Mouse (Mus musculus): Measurements from ENCODE around the gene Eif2s3x.

DNA sequence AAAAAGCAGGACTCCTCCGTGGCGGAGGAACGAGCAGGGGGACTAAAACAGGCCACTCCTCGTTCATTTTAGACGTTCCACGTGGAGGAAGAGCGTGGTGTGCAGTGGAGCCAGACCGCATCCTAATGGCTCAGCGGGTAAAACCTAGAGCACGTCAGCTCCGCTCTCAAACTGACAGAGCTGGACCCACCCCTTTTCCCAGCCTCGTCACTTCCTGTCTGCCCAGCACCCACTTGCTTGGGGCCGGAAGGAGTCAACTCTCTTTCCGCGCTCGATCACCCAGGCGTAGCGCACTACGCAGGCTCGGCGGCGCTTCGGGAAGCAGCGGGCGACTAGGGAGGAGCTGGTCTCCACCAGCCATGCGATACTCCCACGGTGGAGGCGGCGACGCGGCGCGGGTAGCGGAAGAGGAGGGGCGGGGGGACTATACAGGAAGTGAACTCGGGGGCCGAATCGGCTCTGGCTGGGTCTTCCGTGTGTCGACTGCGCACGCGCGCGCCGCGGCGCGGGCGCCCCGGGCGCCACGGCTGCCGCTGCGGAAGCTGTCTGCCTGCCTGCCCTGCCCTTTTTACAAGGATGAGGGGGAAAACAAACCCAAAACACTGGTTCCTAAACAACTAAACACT is 34.8 kb downstream of the Eif2s3x start:
- TF ChIP-seq TAL1 (IDR thresholded peaks at IDR 0.05; ENCODE audit: low read length) (no peak), GATA1 (IDR thresholded peaks at IDR 0.05; ENCODE audit: low read length) (no peak)

Measured in erythroblast, embryonic 14.5 days (primary cell).